Mouse (Mus musculus): Measurements from ENCODE around the gene Gng5. TPM values are rescaled to one million over a fixed set of nuclear protein-coding genes. Genes with fewer than 3 reads are reported as not detected.

The Gng5 gene
- polyA plus RNA-seq, 1 experiment from 2014 or later: 347 TPM

Other genes starting within 250 kb of the Gng5 start
- gene Ssx2ip, start 95.2 kb upstream of the Gng5 start, polyA plus RNA-seq (2015; fragmentation: Nextera tagmentation; extraction: Ambion mirVana): 17.9 and 18.8 TPM in 2 replicates
- gene Ctbs, start 50.0 kb upstream of the Gng5 start, polyA plus RNA-seq (2015; fragmentation: Nextera tagmentation; extraction: Ambion mirVana): 5.0 and 5.7 TPM in 2 replicates
- 4.5 and 5.5 TPM in 2 replicates for gene Spata1, start 54 bp upstream of the Gng5 start, polyA plus RNA-seq (2015; fragmentation: Nextera tagmentation; extraction: Ambion mirVana)
- 31.5 and 32.5 TPM in 2 replicates for gene Rpf1, start 21.6 kb downstream of the Gng5 start, polyA plus RNA-seq (2015; fragmentation: Nextera tagmentation; extraction: Ambion mirVana)
- gene Uox, start 70.6 kb downstream of the Gng5 start, polyA plus RNA-seq (2015; fragmentation: Nextera tagmentation; extraction: Ambion mirVana): 0.14 TPM in 1 of 2 replicates, not detected in the other
- gene Dnase2b, start 115.8 kb downstream of the Gng5 start, polyA plus RNA-seq (2015; fragmentation: Nextera tagmentation; extraction: Ambion mirVana): not detected in 2 replicates
- gene 4930503B20Rik, start 151.5 kb downstream of the Gng5 start, polyA plus RNA-seq (2015; fragmentation: Nextera tagmentation; extraction: Ambion mirVana): not detected in 2 replicates
- gene Samd13, start 185.8 kb downstream of the Gng5 start, polyA plus RNA-seq (2015; fragmentation: Nextera tagmentation; extraction: Ambion mirVana): 0.12 and 0.20 TPM in 2 replicates

All from hindbrain, embryonic 16.5 days (tissue).